Mouse (Mus musculus): Measurements from ENCODE around the gene Hoxd8.

- no peak for TF ChIP-seq POLR2A (IDR thresholded peaks at IDR 0.05; ENCODE audit: borderline replicate concordance, control insufficient read depth, low read depth, low read length)
- TF ChIP-seq CTCF (IDR thresholded peaks at IDR 0.05; ENCODE audit: control insufficient read depth, insufficient read depth, low read length) = no peak
These were observed 44.9 kb upstream of the Hoxd8 start, which contains the start of gene Evx2 for GRCm38 (mm10) chr2:74659507-74660005.

Measured in bone marrow, adult 2 months (tissue).